Mouse (Mus musculus): ENCODE data around the gene Brpf1. TPM values are rescaled to one million over a fixed set of nuclear protein-coding genes. Genes with fewer than 3 reads are reported as not detected.

Brpf1 gene
- total RNA-seq, 4 experiments from 2014 or later, result 36.8 to 40.5 (median 38.4) TPM

DNA sequence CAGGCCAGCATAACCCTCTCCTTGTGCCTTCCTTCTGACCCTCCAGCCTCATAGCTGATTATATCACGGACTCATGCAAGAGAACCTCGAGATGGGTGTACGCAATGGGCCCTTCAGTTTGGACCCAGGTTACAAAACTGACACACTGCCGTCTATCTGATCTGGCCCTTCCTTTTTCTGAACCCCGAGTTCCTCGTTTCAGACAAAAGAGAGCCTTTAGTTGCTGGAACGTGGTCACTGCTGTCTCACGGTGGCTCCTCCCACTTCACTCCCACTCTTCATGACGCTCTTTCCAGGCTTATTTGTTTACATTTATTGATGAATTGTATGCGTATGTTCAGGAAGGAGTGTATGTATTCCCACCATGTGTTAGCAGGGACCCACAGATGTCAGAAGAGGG, 44.7 kb downstream of the Brpf1 start:
- no peak for DNase-seq (ENCODE audit: low spot score in 2 of 2)

DNA sequence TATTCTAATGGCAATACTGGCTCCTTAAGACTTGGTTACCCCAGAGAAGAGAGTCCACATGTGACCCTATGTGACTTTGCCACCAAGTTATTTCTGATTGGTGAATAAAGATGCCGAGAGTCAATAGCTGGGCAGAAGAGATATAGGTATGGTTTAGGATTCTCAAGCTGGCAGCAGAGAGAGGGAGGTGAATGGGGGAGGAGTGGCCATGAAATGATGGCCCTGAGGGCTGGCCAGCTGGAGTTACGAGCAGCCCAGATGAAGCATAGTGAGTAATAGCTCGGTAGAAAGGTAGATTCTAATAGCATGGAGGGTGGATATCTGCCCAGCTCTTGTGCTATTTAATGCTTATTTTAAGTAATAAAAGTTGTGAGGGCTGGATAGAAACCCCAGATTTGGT, 45.9 kb downstream of the Brpf1 start:
- DNase-seq (ENCODE audit: low spot score in 2 of 2), result no peak

DNA sequence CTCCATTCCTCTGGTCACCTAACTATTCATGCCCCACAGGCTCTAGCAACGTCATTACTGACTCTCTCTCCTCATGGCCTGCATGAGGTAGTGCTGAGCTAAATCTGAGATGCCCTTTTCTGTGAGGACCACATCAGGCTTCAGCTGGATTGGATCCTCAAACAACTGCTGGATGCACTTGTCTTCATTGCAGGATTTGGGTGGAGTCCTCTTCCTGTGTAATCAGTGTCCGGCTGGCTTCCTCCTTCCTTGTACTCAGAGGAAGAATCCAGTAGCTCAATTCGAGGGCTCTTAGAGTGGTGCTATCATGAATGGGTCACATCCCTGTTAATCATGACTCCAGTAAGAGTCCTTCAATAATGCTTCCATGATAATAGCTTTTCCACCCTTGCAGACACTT, 46.8 kb downstream of the Brpf1 start:
- DNase-seq (ENCODE audit: low spot score in 2 of 2), result no peak

DNA sequence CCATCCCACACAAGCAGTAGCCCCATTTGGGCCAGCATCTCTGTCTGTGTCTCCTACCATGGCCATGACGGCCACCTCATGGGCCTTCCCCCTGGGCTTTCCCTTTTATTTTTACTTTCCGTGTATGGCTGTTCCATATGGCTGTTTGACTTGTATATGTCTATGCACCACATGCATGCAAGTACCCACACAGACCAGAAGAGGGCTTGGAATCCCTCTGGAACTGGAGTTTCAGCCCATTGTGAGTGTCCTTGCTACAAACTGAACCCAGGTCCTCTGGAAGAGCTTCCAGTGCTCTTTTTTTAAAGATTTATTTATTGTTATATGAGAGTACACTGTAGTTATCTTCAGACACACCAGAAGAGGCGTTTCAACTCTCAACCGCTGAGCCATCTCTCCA, 54.5 kb downstream of the Brpf1 start:
- DNase-seq (ENCODE audit: low spot score in 2 of 2), result no peak

- no peak for DNase-seq (ENCODE audit: low spot score in 2 of 2)
Measured at GRCm38 (mm10) chr6:113362241-113362640, 55.3 kb downstream of the Brpf1 start.

DNA sequence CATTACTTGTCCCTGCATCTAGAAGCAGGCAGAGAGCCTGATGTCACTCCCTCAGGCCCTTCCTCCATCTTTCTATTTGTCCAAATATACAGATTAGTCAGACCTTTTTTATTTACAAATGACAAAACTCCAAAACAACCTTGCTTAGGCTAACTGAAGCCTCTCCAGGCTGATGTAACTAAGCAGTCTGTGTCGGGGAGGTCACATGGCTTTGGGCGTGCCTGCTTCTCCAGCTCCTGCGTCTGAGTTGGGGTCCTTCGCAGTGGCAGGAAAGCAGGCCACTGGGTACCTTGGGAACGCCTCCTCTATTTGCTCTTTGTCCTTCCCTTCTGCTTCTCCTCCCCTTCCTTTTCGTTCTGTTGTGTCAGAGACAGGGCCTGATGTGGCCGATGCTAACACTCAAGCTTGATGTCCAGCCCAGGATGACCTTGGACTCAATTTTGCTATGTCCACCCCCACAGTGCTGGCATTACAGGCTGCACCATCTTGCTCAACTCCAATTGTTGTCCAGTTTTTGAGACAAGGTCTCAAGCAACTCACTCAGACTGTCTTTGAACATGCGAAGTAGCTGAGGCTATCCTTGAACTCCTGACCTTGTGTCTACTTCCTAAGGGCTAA, 57.7 kb downstream of the Brpf1 start:
- no peak for DNase-seq (ENCODE audit: low spot score in 2 of 2)

- no peak for DNase-seq (ENCODE audit: low spot score in 2 of 2)
Measured at GRCm38 (mm10) chr6:113366639-113367038, 59.7 kb downstream of the Brpf1 start.

DNA sequence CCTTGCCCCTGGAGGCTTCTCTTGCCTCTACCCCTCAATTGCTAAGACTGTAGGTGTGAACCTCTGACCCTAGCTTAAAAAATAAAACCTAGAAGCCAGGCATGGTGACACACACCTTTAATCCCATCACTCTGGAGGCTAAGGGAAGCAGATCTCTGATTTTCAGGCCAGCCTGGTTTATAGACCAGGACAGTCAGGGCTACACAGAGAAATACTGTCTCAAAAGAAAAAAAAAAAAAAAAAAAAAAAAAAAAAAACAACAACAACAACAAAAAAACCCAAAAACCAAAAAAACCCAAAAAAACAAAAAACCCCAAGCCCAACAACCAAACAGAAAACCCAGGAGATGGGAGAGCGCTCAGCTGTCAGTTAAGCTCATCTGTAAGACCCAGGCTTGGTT, 60.6 kb downstream of the Brpf1 start:
- DNase-seq (ENCODE audit: low spot score in 2 of 2), result no peak

DNA sequence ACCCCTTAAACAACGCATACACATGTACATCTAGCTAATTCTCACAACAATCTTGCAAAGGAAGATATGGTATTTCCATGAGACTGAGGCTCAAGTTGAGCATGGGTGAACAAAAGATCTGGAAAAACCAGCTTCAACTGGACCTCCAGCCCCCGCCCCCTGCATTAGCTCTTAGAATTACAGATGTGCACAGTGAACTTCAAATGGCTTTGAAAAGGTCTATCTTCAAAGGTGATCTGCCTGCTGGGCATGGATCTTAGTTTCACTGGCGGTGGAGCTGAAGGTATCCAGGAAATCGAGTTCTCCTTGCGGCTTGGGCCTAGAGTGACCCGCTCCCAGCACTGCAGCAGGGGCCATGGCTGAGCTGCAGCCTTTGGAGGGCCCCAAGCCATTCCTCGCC, 61.2 kb downstream of the Brpf1 start:
- no peak for DNase-seq (ENCODE audit: low spot score in 2 of 2)

DNA sequence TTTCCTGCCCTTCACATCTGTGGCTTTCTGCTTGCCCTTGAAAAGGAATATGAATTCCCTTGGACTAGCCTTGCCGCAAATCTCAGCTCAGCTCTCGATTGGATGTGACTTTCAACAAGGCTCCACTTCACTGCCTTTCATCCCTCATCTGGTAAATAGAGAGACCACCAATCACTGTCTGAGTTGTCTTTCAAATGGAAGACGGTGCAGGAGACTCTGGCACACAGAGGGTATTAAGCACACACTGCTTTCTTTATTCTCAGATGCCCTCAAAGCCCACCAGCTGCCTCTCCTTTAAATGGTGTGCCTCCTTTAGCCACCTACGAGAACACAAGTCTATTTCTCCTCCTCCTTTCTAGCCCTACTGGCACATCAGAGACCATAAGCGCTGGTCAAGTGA, 61.6 kb downstream of the Brpf1 start:
- DNase-seq (ENCODE audit: low spot score in 2 of 2), result no peak

- no peak for DNase-seq (ENCODE audit: low spot score in 2 of 2)
Measured at GRCm38 (mm10) chr6:113370194-113370929, 63.4 kb downstream of the Brpf1 start.

- no peak for DNase-seq (ENCODE audit: low spot score in 2 of 2)
Measured at GRCm38 (mm10) chr6:113373491-113373890, 66.6 kb downstream of the Brpf1 start.

Other genes starting within 250 kb of the Brpf1 start
- 100 to 1,000 TPM; 104 to 122 (median 115) TPM for gene Setd5, start 229.8 kb upstream of the Brpf1 start, total RNA-seq (2022)
- 10 to 100 TPM; 71.7 to 80.9 (median 76.9) TPM for gene Lhfpl4, start 111.8 kb upstream of the Brpf1 start, total RNA-seq (2022)
- 10 to 100 TPM; 15.5 to 19.9 (median 17.7) TPM for gene Mtmr14, start 69.3 kb upstream of the Brpf1 start, total RNA-seq (2022)
- gene Cpne9, start 24.8 kb upstream of the Brpf1 start, total RNA-seq (2022), result 10 to 100 TPM; 19.5 to 24.2 (median 19.9) TPM
- 10 to 100 TPM in 2 of 4 experiments, 1 to 10 TPM in 2; 7.6 to 11.1 (median 9.4) TPM for gene Ogg1, start 19.8 kb downstream of the Brpf1 start, total RNA-seq (2022)
- gene Camk1, start 36.8 kb downstream of the Brpf1 start, total RNA-seq (2022), result 10 to 100 TPM; 57.2 to 74.1 (median 63.7) TPM
- gene Tada3, start 70.7 kb downstream of the Brpf1 start, total RNA-seq (2022), result 10 to 100 TPM; 43.4 to 49.8 (median 47.7) TPM
- 100 to 1,000 TPM; 282 to 324 (median 303) TPM for gene Arpc4, start 71.0 kb downstream of the Brpf1 start, total RNA-seq (2022)
- 10 to 100 TPM; 17.2 to 21.6 (median 19.6) TPM for gene Ttll3, start 82.1 kb downstream of the Brpf1 start, total RNA-seq (2022)
- 10 to 100 TPM; 27.4 to 39.1 (median 35.2) TPM for gene Rpusd3, start 112.2 kb downstream of the Brpf1 start, total RNA-seq (2022)
- gene Cidec, start 128.6 kb downstream of the Brpf1 start, total RNA-seq (2022), result not detected
- 10 to 100 TPM; 38.5 to 47.0 (median 39.7) TPM for gene Jagn1, start 135.4 kb downstream of the Brpf1 start, total RNA-seq (2022)
- gene Il17re, start 151.3 kb downstream of the Brpf1 start, total RNA-seq (2022), result under 1 TPM; 0.22 to 0.45 (median 0.41) TPM
- gene Il17rc, start 164.3 kb downstream of the Brpf1 start, total RNA-seq (2022), result 1 to 10 TPM; 3.8 to 6.1 (median 4.8) TPM
- 100 to 1,000 TPM in 2 of 4 experiments, 10 to 100 TPM in 2; 86.9 to 135 (median 104) TPM for gene Creld1, start 176.2 kb downstream of the Brpf1 start, total RNA-seq (2022)
- 10 to 100 TPM; 45.3 to 51.3 (median 49.8) TPM for gene Prrt3, start 194.8 kb downstream of the Brpf1 start, total RNA-seq (2022)
- 10 to 100 TPM; 62.1 to 75.3 (median 71.4) TPM for gene Emc3, start 224.5 kb downstream of the Brpf1 start, total RNA-seq (2022)
- gene Fancd2, start 224.5 kb downstream of the Brpf1 start, total RNA-seq (2022), result 1 to 10 TPM; 2.0 to 2.5 (median 2.3) TPM